Mouse (Mus musculus): Measurements from ENCODE around the gene Zdhhc16.

- no peak for TF ChIP-seq GATA1 (IDR thresholded peaks at IDR 0.05; ENCODE audit: borderline replicate concordance, low read length)
- TF ChIP-seq FLI1 (IDR thresholded peaks at IDR 0.05; ENCODE audit: low read length), result no peak
Measured at GRCm38 (mm10) chr19:41916853-41917252, 16.4 kb upstream of the Zdhhc16 start.

All from megakaryocyte, embryonic 14.5 days (primary cell).